Mouse (Mus musculus) limb, embryonic 14.5 days (tissue): ENCODE results near the gene Dnttip2. TPM values are rescaled to one million over a fixed set of nuclear protein-coding genes. Genes with fewer than 3 reads are reported as not detected.

Experiments used
- ATAC-seq: fragments of 200-750 bp; cut with Nextera tagmentation; 2 replicates; pipeline ENCODE4 v1.8.0; 2017; ENCODE audit warnings: low read depth, moderate number of reproducible peaks, moderate TSS enrichment; ENCODE audit not compliant: low FRiP score
- DNase-seq: peaks from one replicate; pipeline ENCODE4 v3.0.0-alpha.2; 2015; ENCODE audit warnings: low spot score
- H3K27ac ChIP-seq: fragments of 300-500 bp; sonication (generic); replicated peaks from 2 replicates; pipeline ENCODE4 v1.5.1; 2014; ENCODE audit warnings: low read depth, mild to moderate bottlenecking, low read length, moderate library complexity, mixed read lengths
- H3K27me3 ChIP-seq: fragments of 300-500 bp; sonication (generic); 2 replicates; pipeline ENCODE4 v1.6.1; 2014; ENCODE audit warnings: low read length, mixed read lengths; ENCODE audit not compliant: control insufficient read depth, insufficient read depth
- H3K36me3 ChIP-seq: fragments of 300-500 bp; sonication (generic); 2 replicates; pipeline ENCODE4 v1.6.1; 2014; ENCODE audit warnings: mild to moderate bottlenecking, low read length, moderate library complexity, mixed read lengths; ENCODE audit not compliant: control insufficient read depth, insufficient read depth
- H3K4me1 ChIP-seq: fragments of 300-500 bp; sonication (generic); 2 replicates; pipeline ENCODE4 v1.6.1; 2014; ENCODE audit warnings: antibody characterized with exemption, low read length, mixed read lengths; ENCODE audit not compliant: control insufficient read depth, insufficient read depth
- H3K4me2 ChIP-seq: fragments of 300-500 bp; sonication (generic); replicated peaks from 2 replicates; pipeline ENCODE4 v1.6.1; 2014; ENCODE audit warnings: low read depth, mild to moderate bottlenecking, low read length, moderate library complexity; ENCODE audit not compliant: severe bottlenecking
- H3K4me3 ChIP-seq: fragments of 300-500 bp; sonication (generic); replicated peaks from 2 replicates; pipeline ENCODE4 v1.5.1; 2014; ENCODE audit warnings: low read length
- H3K9ac ChIP-seq: fragments of 300-500 bp; sonication (generic); 2 replicates; pipeline ENCODE4 v1.6.1; 2014; ENCODE audit warnings: mild to moderate bottlenecking, low read depth, low read length, moderate library complexity; ENCODE audit not compliant: severe bottlenecking
- H3K9me3 ChIP-seq: fragments of 300-500 bp; sonication (generic); 2 replicates; pipeline ENCODE4 v1.6.1; 2016; ENCODE audit warnings: low read length; ENCODE audit not compliant: control insufficient read depth
- POLR2A ChIP-seq: fragments of 200-500 bp; IDR thresholded peaks from 2 replicates; pipeline ENCODE4 v1.8.0; 2012; ENCODE audit warnings: inconsistent platforms, mild to moderate bottlenecking, moderate library complexity, borderline replicate concordance; ENCODE audit not compliant: insufficient read depth, insufficient read length; ENCODE audit errors: extremely low read depth
- WGBS: fragments of 180-500 bp; shearing (Covaris S2); extraction: QIAGEN DNeasy Blood & Tissue Kit; methylation state at CpG from one replicate; pipeline ENCODE4 v1.1.7; 2014; 5-methylcytosine and 5-hydroxymethylcytosine counted together
- polyA plus RNA-seq, 2 experiments: library from polyadenylated mRNA; depleted of rRNA in 1 of 2; stranded (reverse) in 1 of 2; unstranded in 1 of 2; fragments of >200 nt; fragmentation: Nextera tagmentation in 1 of 2; extraction: Ambion mirVana in 1 of 2; gene quantifications; 2 replicates each; pipeline versions ENCODE4 v1.2.1 to v1.2.3; 2012 to 2014

Gene Dnttip2
- polyA plus RNA-seq, 2 experiments, result 41.7 to 62.4 TPM

- no peak for TF ChIP-seq POLR2A
- Histone ChIP-seq H3K27me3 (no peaks in the 10 kb centered on the region), H3K4me3 (no peak overlapping the region), H3K36me3 (no peaks in the 10 kb centered on the region), H3K27ac (no peak overlapping the region), H3K9me3 (no peaks in the 10 kb centered on the region), H3K4me2 (no peak overlapping the region), H3K4me1 (no peaks in the 10 kb centered on the region), H3K9ac (no peak overlapping the region)
- WGBS, result 55% methylated on average over 4 of the region's 4 CpGs
- DNase-seq (no peak), ATAC-seq (no peak)
Observed at GRCm38 (mm10) chr3:122307894-122308671, 33.9 kb downstream of the Dnttip2 start.

- H3K4me2 ChIP-seq, result no peak overlapping the region
- H3K9me3 ChIP-seq, result no peaks in the 10 kb centered on the region
- H3K9ac ChIP-seq, result no peak overlapping the region
- WGBS, result 36% methylated on average over 6 of the region's 6 CpGs
- H3K36me3 ChIP-seq, result no peaks in the 10 kb centered on the region
- no peak overlapping the region for H3K27ac ChIP-seq
- H3K27me3 ChIP-seq, result no peaks in the 10 kb centered on the region
- no peak for TF ChIP-seq POLR2A
- no peak overlapping the region for H3K4me3 ChIP-seq
- DNase-seq (no peak), ATAC-seq (no peak)
- H3K4me1 ChIP-seq, result no peaks in the 10 kb centered on the region
Observed at GRCm38 (mm10) chr3:122308981-122309380, 34.8 kb downstream of the Dnttip2 start.

- Histone ChIP-seq H3K36me3 (no peaks in the 10 kb centered on the region), H3K9ac (no peak overlapping the region), H3K4me2 (no peak overlapping the region), H3K27ac (no peak overlapping the region), H3K27me3 (no peaks in the 10 kb centered on the region), H3K4me1 (peaks cover 7% of the 10 kb centered on the region; the same call in 1 of the 2 replicates), H3K4me3 (no peak overlapping the region), H3K9me3 (no peaks in the 10 kb centered on the region)
- peak; percentile 62; the same call in 1 of the 2 replicates for ATAC-seq
- DNase-seq, result peak; percentile 84
- WGBS, result 15% methylated on average over 2 of the region's 2 CpGs
- no peak for TF ChIP-seq POLR2A
Observed at GRCm38 (mm10) chr3:122312078-122312477, 37.9 kb downstream of the Dnttip2 start.

GRCm38 (mm10) chr3:122312936-122313629 is 38.9 kb downstream of the Dnttip2 start:
- Histone ChIP-seq H3K36me3 (no peaks in the 10 kb centered on the region), H3K27me3 (no peaks in the 10 kb centered on the region), H3K9me3 (no peaks in the 10 kb centered on the region), H3K27ac (no peak overlapping the region), H3K4me2 (no peak overlapping the region), H3K9ac (no peak overlapping the region), H3K4me3 (no peak overlapping the region), H3K4me1 (peaks cover 7% of the 10 kb centered on the region; the same call in 1 of the 2 replicates)
- WGBS, result 73% methylated on average over 10 of the region's 10 CpGs
- DNase-seq, result no peak
- TF ChIP-seq POLR2A, result no peak
- no peak for ATAC-seq

- no peak overlapping the region for H3K4me3 ChIP-seq
- H3K27ac ChIP-seq, result no peak overlapping the region
- no peak overlapping the region for H3K4me2 ChIP-seq
- no peaks in the 10 kb centered on the region for H3K36me3 ChIP-seq
- no peaks in the 10 kb centered on the region for H3K27me3 ChIP-seq
- H3K9ac ChIP-seq, result no peak overlapping the region
- H3K9me3 ChIP-seq, result no peaks in the 10 kb centered on the region
- 65% methylated on average over 7 of the region's 7 CpGs for WGBS
- DNase-seq (no peak), ATAC-seq (no peak)
- peaks cover 7% of the 10 kb centered on the region; the same call in 1 of the 2 replicates for H3K4me1 ChIP-seq
- TF ChIP-seq POLR2A, result no peak
Observed at GRCm38 (mm10) chr3:122313936-122314335, 39.7 kb downstream of the Dnttip2 start.
